Mouse (Mus musculus): ENCODE results near the gene Glod5. TPM values are rescaled to one million over a fixed set of nuclear protein-coding genes. Genes with fewer than 3 reads are reported as not detected.
A peak's percentile ranks its signal among the peaks of the same experiment; 100 is the strongest.
"Not testable (repeated sequence)": the region's sequence is repeated elsewhere in the genome, so short reads cannot be mapped to it uniquely, and the experiment has no call there.

The Glod5 gene
- not detected in 2 replicates for polyA plus RNA-seq (2014; fragmentation: Nextera tagmentation; extraction: Ambion mirVana)

- Histone ChIP-seq H3K36me3 (ENCODE audit: control insufficient read depth, insufficient read depth, low read length) (no peaks in the 10 kb centered on the region), H3K9ac (ENCODE audit: low read length) (no peak within 1 kb of the TSS), H3K27me3 (ENCODE audit: control insufficient read depth, insufficient read depth, low read length) (no peaks in the 10 kb centered on the region), H3K9me3 (ENCODE audit: control insufficient read depth, low read length) (no peaks in the 10 kb centered on the region), H3K27ac (ENCODE audit: low read depth, low read length) (no peak within 1 kb of the TSS), H3K4me2 (ENCODE audit: low read depth, low read length, severe bottlenecking) (no peak within 1 kb of the TSS), H3K4me3 (ENCODE audit: low read depth, low read length) (no peak within 1 kb of the TSS), H3K4me1 (replicated peaks; ENCODE audit: control insufficient read depth, insufficient read depth, low read length) (no peaks in the 10 kb centered on the region)
- ATAC-seq (replicated peaks; ENCODE audit: low FRiP score): no peak
- WGBS: 80% methylated on average over 2 of the region's 2 CpGs
- DNase-seq (ENCODE audit: low spot score): no peak
Measured at GRCm38 (mm10) chrX:8018286-8018685, at the start of gene Glod5. Gene Glod5, minus strand, starts transcription at chrX:8018492.

GRCm38 (mm10) chrX:8051044-8051781, 32.9 kb upstream of the Glod5 start:
- H3K36me3 ChIP-seq (ENCODE audit: control insufficient read depth, insufficient read depth, low read length); H3K9me3 ChIP-seq (ENCODE audit: control insufficient read depth, low read length); H3K27ac ChIP-seq (ENCODE audit: low read depth, low read length); H3K4me1 ChIP-seq (replicated peaks; ENCODE audit: control insufficient read depth, insufficient read depth, low read length); DNase-seq (ENCODE audit: low spot score); ATAC-seq (replicated peaks; ENCODE audit: low FRiP score); H3K4me3 ChIP-seq (ENCODE audit: low read depth, low read length); H3K9ac ChIP-seq (ENCODE audit: low read length); H3K27me3 ChIP-seq (ENCODE audit: control insufficient read depth, insufficient read depth, low read length); H3K4me2 ChIP-seq (ENCODE audit: low read depth, low read length, severe bottlenecking): not testable (repeated sequence)
- WGBS: 90% methylated on average over 8 of the region's 8 CpGs

- 69% methylated on average over 1 of the region's 1 CpGs for WGBS
- no peak for ATAC-seq (replicated peaks; ENCODE audit: low FRiP score)
- no peaks in the 10 kb centered on the region for H3K36me3 ChIP-seq (ENCODE audit: control insufficient read depth, insufficient read depth, low read length)
Measured at GRCm38 (mm10) chrX:8033009-8033408, 14.7 kb upstream of the Glod5 start.

DNA sequence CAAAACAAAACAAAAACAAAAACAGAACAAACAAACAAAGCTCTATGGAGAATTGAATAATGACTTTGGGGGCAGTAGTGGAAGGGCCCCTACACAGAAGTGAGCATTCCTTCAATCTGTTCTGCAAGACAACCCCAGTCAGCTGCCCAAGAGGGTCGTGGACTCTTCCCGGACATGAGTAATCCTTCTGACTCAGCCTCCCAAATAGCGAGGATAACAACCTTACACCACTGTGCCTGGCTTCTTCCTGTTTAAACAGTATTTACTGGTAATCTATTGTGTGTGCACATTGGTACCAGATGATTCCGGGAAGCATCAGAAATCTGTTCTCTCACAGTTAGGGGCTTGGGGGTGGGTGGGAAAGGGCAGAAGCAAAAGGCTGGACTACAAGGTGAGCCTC, 8.5 kb upstream of the Glod5 start:
- Histone ChIP-seq H3K4me3 (ENCODE audit: low read depth, low read length) (no peak overlapping the region), H3K27ac (ENCODE audit: low read depth, low read length) (no peak overlapping the region), H3K4me1 (replicated peaks; ENCODE audit: control insufficient read depth, insufficient read depth, low read length) (no peaks in the 10 kb centered on the region), H3K4me2 (ENCODE audit: low read depth, low read length, severe bottlenecking) (no peak overlapping the region), H3K9me3 (ENCODE audit: control insufficient read depth, low read length) (no peaks in the 10 kb centered on the region), H3K27me3 (ENCODE audit: control insufficient read depth, insufficient read depth, low read length) (no peaks in the 10 kb centered on the region), H3K9ac (ENCODE audit: low read length) (no peak overlapping the region), H3K36me3 (ENCODE audit: control insufficient read depth, insufficient read depth, low read length) (no peaks in the 10 kb centered on the region)
- ATAC-seq (replicated peaks; ENCODE audit: low FRiP score): no peak
- WGBS: 89% methylated on average over 4 of the region's 4 CpGs
- DNase-seq (ENCODE audit: low spot score): no peak

More at GRCm38 (mm10) chrX:8033009-8033408, 14.7 kb upstream of the Glod5 start:
- Histone ChIP-seq H3K4me1 (replicated peaks; ENCODE audit: control insufficient read depth, insufficient read depth, low read length) (no peaks in the 10 kb centered on the region), H3K27ac (ENCODE audit: low read depth, low read length) (no peak overlapping the region), H3K27me3 (ENCODE audit: control insufficient read depth, insufficient read depth, low read length) (no peaks in the 10 kb centered on the region), H3K4me3 (ENCODE audit: low read depth, low read length) (no peak overlapping the region), H3K4me2 (ENCODE audit: low read depth, low read length, severe bottlenecking) (no peak overlapping the region), H3K9me3 (ENCODE audit: control insufficient read depth, low read length) (no peaks in the 10 kb centered on the region), H3K9ac (ENCODE audit: low read length) (no peak overlapping the region)
- DNase-seq (ENCODE audit: low spot score): no peak

DNA sequence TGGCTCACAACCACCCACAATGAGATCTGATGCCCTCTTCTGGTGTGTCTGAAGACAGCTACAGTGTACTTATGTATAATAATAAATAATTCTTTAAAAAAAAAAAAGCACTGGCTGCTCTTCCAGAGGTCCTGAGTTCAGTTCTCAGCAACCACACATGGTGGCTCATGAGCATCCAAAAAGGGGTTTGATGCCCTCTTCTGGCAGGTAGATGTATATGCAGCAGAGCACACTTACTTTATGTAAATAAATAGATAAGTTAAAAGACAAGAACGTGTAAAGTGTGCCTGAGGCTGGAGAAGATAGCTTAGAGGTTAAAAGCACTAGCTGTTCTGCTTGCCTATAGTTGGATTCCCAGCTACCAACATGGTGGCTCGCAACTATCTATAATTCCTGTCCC, 6.5 kb upstream of the Glod5 start:
- no peaks in the 10 kb centered on the region for H3K9me3 ChIP-seq (ENCODE audit: control insufficient read depth, low read length)
- H3K4me2 ChIP-seq (ENCODE audit: low read depth, low read length, severe bottlenecking): no peak overlapping the region
- H3K4me1 ChIP-seq (replicated peaks; ENCODE audit: control insufficient read depth, insufficient read depth, low read length): no peaks in the 10 kb centered on the region
- no peaks in the 10 kb centered on the region for H3K36me3 ChIP-seq (ENCODE audit: control insufficient read depth, insufficient read depth, low read length)
- WGBS: 66% methylated on average over 2 of the region's 2 CpGs
- H3K9ac ChIP-seq (ENCODE audit: low read length): no peak overlapping the region
- H3K4me3 ChIP-seq (ENCODE audit: low read depth, low read length): no peak overlapping the region
- ATAC-seq (replicated peaks; ENCODE audit: low FRiP score): no peak
- no peaks in the 10 kb centered on the region for H3K27me3 ChIP-seq (ENCODE audit: control insufficient read depth, insufficient read depth, low read length)
- no peak for DNase-seq (ENCODE audit: low spot score)
- H3K27ac ChIP-seq (ENCODE audit: low read depth, low read length): no peak overlapping the region

GRCm38 (mm10) chrX:8020111-8020778, 2.0 kb upstream of the Glod5 start:
- Histone ChIP-seq H3K9ac (ENCODE audit: low read length) (no peak overlapping the region), H3K27ac (ENCODE audit: low read depth, low read length) (no peak overlapping the region), H3K36me3 (ENCODE audit: control insufficient read depth, insufficient read depth, low read length) (no peaks in the 10 kb centered on the region), H3K27me3 (ENCODE audit: control insufficient read depth, insufficient read depth, low read length) (no peaks in the 10 kb centered on the region), H3K4me3 (ENCODE audit: low read depth, low read length) (no peak overlapping the region), H3K4me2 (ENCODE audit: low read depth, low read length, severe bottlenecking) (no peak overlapping the region), H3K9me3 (ENCODE audit: control insufficient read depth, low read length) (no peaks in the 10 kb centered on the region), H3K4me1 (replicated peaks; ENCODE audit: control insufficient read depth, insufficient read depth, low read length) (no peaks in the 10 kb centered on the region)
- WGBS: 59% methylated on average over 2 of the region's 2 CpGs
- DNase-seq (ENCODE audit: low spot score) (no peak), ATAC-seq (replicated peaks; ENCODE audit: low FRiP score) (no peak)

DNA sequence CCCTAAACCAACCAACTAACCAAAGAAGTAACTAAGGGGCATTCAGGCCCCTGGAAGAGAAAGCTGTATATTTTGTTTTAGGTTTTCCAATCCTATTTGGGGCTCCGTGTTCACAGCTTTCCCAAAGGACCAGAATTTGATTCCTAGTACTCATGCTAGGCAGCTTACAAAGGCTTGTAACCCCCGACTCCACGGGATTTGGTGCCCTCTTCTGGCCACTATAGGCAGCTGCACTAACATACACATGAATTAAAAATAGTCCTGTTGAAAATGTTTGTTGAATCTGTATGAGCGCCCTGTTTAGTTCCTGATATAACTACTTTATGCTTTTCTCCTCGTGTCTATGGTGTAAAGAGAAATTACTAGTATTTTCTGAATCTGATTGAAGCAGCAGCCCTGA, 1.1 kb downstream of the Glod5 start:
- DNase-seq (ENCODE audit: low spot score): peak; percentile 58
- no peak for ATAC-seq (replicated peaks; ENCODE audit: low FRiP score)
- Histone ChIP-seq H3K9me3 (ENCODE audit: control insufficient read depth, low read length) (no peaks in the 10 kb centered on the region), H3K4me2 (ENCODE audit: low read depth, low read length, severe bottlenecking) (no peak overlapping the region), H3K9ac (ENCODE audit: low read length) (no peak overlapping the region), H3K27ac (ENCODE audit: low read depth, low read length) (no peak overlapping the region), H3K36me3 (ENCODE audit: control insufficient read depth, insufficient read depth, low read length) (no peaks in the 10 kb centered on the region), H3K4me1 (replicated peaks; ENCODE audit: control insufficient read depth, insufficient read depth, low read length) (0 out of 2 replicates have a peak, but pooled peaks cover 1% of the 10 kb centered on the region), H3K27me3 (ENCODE audit: control insufficient read depth, insufficient read depth, low read length) (no peaks in the 10 kb centered on the region), H3K4me3 (ENCODE audit: low read depth, low read length) (no peak overlapping the region)
- 14% methylated on average over 5 of the region's 5 CpGs for WGBS

- not testable (repeated sequence) for ATAC-seq (replicated peaks; ENCODE audit: low FRiP score); H3K4me1 ChIP-seq (replicated peaks; ENCODE audit: control insufficient read depth, insufficient read depth, low read length); DNase-seq (ENCODE audit: low spot score); H3K9ac ChIP-seq (ENCODE audit: low read length); H3K27me3 ChIP-seq (ENCODE audit: control insufficient read depth, insufficient read depth, low read length); H3K9me3 ChIP-seq (ENCODE audit: control insufficient read depth, low read length); H3K36me3 ChIP-seq (ENCODE audit: control insufficient read depth, insufficient read depth, low read length); H3K27ac ChIP-seq (ENCODE audit: low read depth, low read length); H3K4me2 ChIP-seq (ENCODE audit: low read depth, low read length, severe bottlenecking); H3K4me3 ChIP-seq (ENCODE audit: low read depth, low read length)
- 31% methylated on average over 7 of the region's 7 CpGs for WGBS
Measured at GRCm38 (mm10) chrX:8015675-8016074, 2.6 kb downstream of the Glod5 start.
